In the genomic region with DNA sequence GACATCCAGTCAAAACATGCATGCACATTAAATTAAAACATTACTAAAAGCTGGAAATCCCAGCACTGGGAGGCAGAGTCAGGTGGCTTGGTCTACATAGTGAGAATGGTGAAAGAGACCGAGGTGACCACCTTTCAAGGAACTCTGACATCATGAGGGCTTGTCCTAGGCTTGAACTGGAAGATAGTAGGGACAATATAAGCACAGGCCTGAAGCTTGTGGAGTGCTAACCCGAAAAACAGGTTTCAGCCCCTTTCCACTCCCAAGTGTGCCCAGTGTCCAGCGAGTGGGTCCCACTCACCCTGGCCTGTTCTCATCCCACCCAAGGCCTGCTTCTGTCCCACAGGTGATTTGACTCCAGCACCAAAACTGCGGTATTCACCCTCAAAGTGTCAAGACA, we compare ENCODE assay signal across 12 mouse cellular contexts. TPM values are rescaled to one million over a fixed set of nuclear protein-coding genes. Genes with fewer than 3 reads are reported as not detected.
A peak's percentile ranks its signal among the peaks of the same experiment; 100 is the strongest.
DNase-seq lines count a peak whose midpoint lies in the region; ATAC-seq lines count a peak whose summit lies in the region.
"Had no signal": no experiment of that assay in that cellular context is flagged by ENCODE, and none has a peak within 500 bp of the region (broad histone marks: within the 10 kb centered on the region; RNA-seq: fewer than 3 reads in every experiment).

No protein-coding gene starts in this region.

- H3K4me2 ChIP-seq in hindbrain, embryonic 13.5 days, result no peak overlapping the region
- H3K4me2 ChIP-seq in forebrain, embryonic 13.5 days, result 0 out of 2 replicates have a peak overlapping the region, but pooled peaks have one; percentile 25
- H3K4me2 ChIP-seq in limb, embryonic 15.5 days, result no peak overlapping the region

- DNase-seq in hindbrain, embryonic 10.5 days (ENCODE audit: low spot score), result no peak
- DNase-seq in adrenal gland, postnatal 10 days, result no peak
- no peak for DNase-seq in right cerebral cortex, adult 2 months (ENCODE audit: low spot score in 2 of 2)

- 0 out of 2 replicates have a peak, but pooled peaks have one; percentile 39 for ATAC-seq in hindbrain, embryonic 13.5 days (ENCODE audit: low FRiP score)
- peak; percentile 47; the same call in 1 of the 2 replicates for ATAC-seq in forebrain, embryonic 13.5 days
- ATAC-seq in limb, embryonic 15.5 days (ENCODE audit: insufficient number of reproducible peaks, low FRiP score, low TSS enrichment, low read depth), result no peak

- H3K36me3 ChIP-seq in hindbrain, embryonic 13.5 days, result peaks cover 26% of the 10 kb centered on the region
- peaks cover 17% of the 10 kb centered on the region for H3K36me3 ChIP-seq in hindbrain, embryonic 10.5 days
- peaks cover 9% of the 10 kb centered on the region for H3K36me3 ChIP-seq in forebrain, embryonic 13.5 days (ENCODE audit: poor library complexity, severe bottlenecking)
- H3K36me3 ChIP-seq in limb, embryonic 15.5 days, result peaks cover 16% of the 10 kb centered on the region; the same call in 1 of the 2 replicates

- H3K9ac ChIP-seq in hindbrain, embryonic 13.5 days, result no peak overlapping the region
- no peak overlapping the region for H3K9ac ChIP-seq in forebrain, embryonic 13.5 days
- H3K9ac ChIP-seq in limb, embryonic 15.5 days, result no peak overlapping the region

- 0 out of 2 replicates have a peak, but pooled peaks cover 3% of the 10 kb centered on the region for H3K27me3 ChIP-seq in hindbrain, embryonic 13.5 days
- no peaks in the 10 kb centered on the region for H3K27me3 ChIP-seq in hindbrain, embryonic 10.5 days (ENCODE audit: insufficient read depth, poor library complexity, severe bottlenecking)
- no peaks in the 10 kb centered on the region for H3K27me3 ChIP-seq in forebrain, embryonic 13.5 days
- H3K27me3 ChIP-seq in limb, embryonic 15.5 days, result no peaks in the 10 kb centered on the region
- H3K27me3 ChIP-seq: CH12.LX had no signal

- WGBS in hindbrain, embryonic 13.5 days, result 93% methylated on average over 4 of the region's 4 CpGs
- 88% methylated on average over 4 of the region's 4 CpGs for WGBS in hindbrain, embryonic 10.5 days
- WGBS in forebrain, embryonic 13.5 days, result 84% methylated on average over 4 of the region's 4 CpGs
- WGBS in limb, embryonic 15.5 days, result 68% methylated on average over 4 of the region's 4 CpGs

- peak overlapping the region; percentile 70; the same call in 1 of the 2 replicates for H3K27ac ChIP-seq in hindbrain, embryonic 13.5 days
- no peak overlapping the region for H3K27ac ChIP-seq in hindbrain, embryonic 10.5 days
- H3K27ac ChIP-seq in brown adipose tissue, adult 24 weeks (replicated peaks; ENCODE audit: low read depth, low read length), result 0 out of 2 replicates have a peak overlapping the region, but pooled peaks have one; percentile 17
- H3K27ac ChIP-seq in forebrain, embryonic 13.5 days, result peak overlapping the region; percentile 77
- peak overlapping the region; percentile 80 for H3K27ac ChIP-seq in limb, embryonic 15.5 days

- H3K4me1 ChIP-seq in hindbrain, embryonic 13.5 days (replicated peaks), result peaks cover 22% of the 10 kb centered on the region
- no peaks in the 10 kb centered on the region for H3K4me1 ChIP-seq in hindbrain, embryonic 10.5 days (replicated peaks)
- H3K4me1 ChIP-seq in brown adipose tissue, adult 24 weeks (ENCODE audit: control insufficient read depth, insufficient read depth, insufficient read length, low read length), result no peaks in the 10 kb centered on the region
- H3K4me1 ChIP-seq in forebrain, embryonic 13.5 days, result peaks cover 24% of the 10 kb centered on the region
- H3K4me1 ChIP-seq in limb, embryonic 15.5 days, result peaks cover 22% of the 10 kb centered on the region

- no peak overlapping the region for H3K4me3 ChIP-seq in hindbrain, embryonic 13.5 days
- no peak overlapping the region for H3K4me3 ChIP-seq in hindbrain, embryonic 10.5 days
- H3K4me3 ChIP-seq in brown adipose tissue, adult 24 weeks (ENCODE audit: insufficient read depth, low read depth, low read length), result no peak overlapping the region
- H3K4me3 ChIP-seq in forebrain, embryonic 13.5 days, result no peak overlapping the region
- H3K4me3 ChIP-seq in limb, embryonic 15.5 days, result no peak overlapping the region
- H3K4me3 ChIP-seq: heart, adult 2 months had no signal

- H3K9me3 ChIP-seq in hindbrain, embryonic 13.5 days, result no peaks in the 10 kb centered on the region
- H3K9me3 ChIP-seq in hindbrain, embryonic 10.5 days, result no peaks in the 10 kb centered on the region
- H3K9me3 ChIP-seq in forebrain, embryonic 13.5 days (replicated peaks), result no peaks in the 10 kb centered on the region
- no peaks in the 10 kb centered on the region for H3K9me3 ChIP-seq in limb, embryonic 15.5 days

RNA-seq across cellular contexts. Expression of gene Gm35549, which starts 6.6 kb away (rescaled TPM):
- 0.51 and 0.56 TPM in 2 replicates for polyA plus RNA-seq in hindbrain, embryonic 13.5 days (2015; fragmentation: Nextera tagmentation; extraction: Ambion mirVana)
- polyA plus RNA-seq in hindbrain, embryonic 10.5 days (2016; fragmentation: Nextera tagmentation; extraction: Ambion mirVana), result 0.27 TPM in 1 of 2 replicates, not detected in the other
- polyA plus RNA-seq in brown adipose tissue, adult 24 weeks (2012; ENCODE audit: insufficient read depth, insufficient read length, missing spikeins), result not detected in 2 replicates
- 0.43 TPM in 1 of 2 replicates, not detected in the other for polyA plus RNA-seq in forebrain, embryonic 13.5 days (2015; fragmentation: Nextera tagmentation; extraction: Ambion mirVana)
- polyA plus RNA-seq in limb, embryonic 15.5 days (2015; fragmentation: Nextera tagmentation; extraction: Ambion mirVana), result 0.42 TPM in 1 of 2 replicates, not detected in the other
- not detected for total RNA-seq in adrenal gland, postnatal 10 days (2021)
- total RNA-seq: CH12.LX; heart, adult 2 months; layer of hippocampus, postnatal 14 days; megakaryocyte, adult 5-6 weeks had no signal
- polyA plus RNA-seq: frontal cortex, adult 2 months; heart, adult 2 months had no signal

RNA-seq across cellular contexts. Expression of gene Zfp445, which starts 28.6 kb away (rescaled TPM):
- polyA plus RNA-seq in hindbrain, embryonic 13.5 days (2015; fragmentation: Nextera tagmentation; extraction: Ambion mirVana), result 96.8 and 102 TPM in 2 replicates
- polyA plus RNA-seq in hindbrain, embryonic 10.5 days (2016; fragmentation: Nextera tagmentation; extraction: Ambion mirVana), result 66.1 and 74.4 TPM in 2 replicates
- 24.4 and 26.4 TPM in 2 replicates for polyA plus RNA-seq in brown adipose tissue, adult 24 weeks (2012; ENCODE audit: insufficient read depth, insufficient read length, missing spikeins)
- 80.5 and 95.8 TPM in 2 replicates for polyA plus RNA-seq in forebrain, embryonic 13.5 days (2015; fragmentation: Nextera tagmentation; extraction: Ambion mirVana)
- polyA plus RNA-seq in limb, embryonic 15.5 days (2015; fragmentation: Nextera tagmentation; extraction: Ambion mirVana), result 59.7 and 66.5 TPM in 2 replicates
- total RNA-seq in adrenal gland, postnatal 10 days (2021), result 100 to 1,000 TPM in 1 of 2 experiments, 10 to 100 TPM in 1; 93.7 to 136 TPM

RNA-seq across cellular contexts. Expression of gene Tcaim, which starts 31.9 kb away (rescaled TPM):
- 7.4 and 7.9 TPM in 2 replicates for polyA plus RNA-seq in hindbrain, embryonic 13.5 days (2015; fragmentation: Nextera tagmentation; extraction: Ambion mirVana)
- 5.3 and 5.7 TPM in 2 replicates for polyA plus RNA-seq in hindbrain, embryonic 10.5 days (2016; fragmentation: Nextera tagmentation; extraction: Ambion mirVana)
- 21.5 and 23.5 TPM in 2 replicates for polyA plus RNA-seq in brown adipose tissue, adult 24 weeks (2012; ENCODE audit: insufficient read depth, insufficient read length, missing spikeins)
- polyA plus RNA-seq in forebrain, embryonic 13.5 days (2015; fragmentation: Nextera tagmentation; extraction: Ambion mirVana), result 6.9 and 7.0 TPM in 2 replicates
- 7.0 and 8.1 TPM in 2 replicates for polyA plus RNA-seq in limb, embryonic 15.5 days (2015; fragmentation: Nextera tagmentation; extraction: Ambion mirVana)
- total RNA-seq in adrenal gland, postnatal 10 days (2021), result 10 to 100 TPM; 14.2 to 19.0 TPM

RNA-seq across cellular contexts. Expression of gene Zkscan7, which starts 48.3 kb away (rescaled TPM):
- 3.9 and 4.5 TPM in 2 replicates for polyA plus RNA-seq in hindbrain, embryonic 13.5 days (2015; fragmentation: Nextera tagmentation; extraction: Ambion mirVana)
- polyA plus RNA-seq in hindbrain, embryonic 10.5 days (2016; fragmentation: Nextera tagmentation; extraction: Ambion mirVana), result 3.6 and 4.5 TPM in 2 replicates
- polyA plus RNA-seq in brown adipose tissue, adult 24 weeks (2012; ENCODE audit: insufficient read depth, insufficient read length, missing spikeins), result 2.7 and 3.8 TPM in 2 replicates
- polyA plus RNA-seq in forebrain, embryonic 13.5 days (2015; fragmentation: Nextera tagmentation; extraction: Ambion mirVana), result 4.2 and 5.7 TPM in 2 replicates
- 4.1 and 5.8 TPM in 2 replicates for polyA plus RNA-seq in limb, embryonic 15.5 days (2015; fragmentation: Nextera tagmentation; extraction: Ambion mirVana)
- 10 to 100 TPM in 1 of 2 experiments, 1 to 10 TPM in 1; 8.5 to 12.5 TPM for total RNA-seq in adrenal gland, postnatal 10 days (2021)
